Mouse (Mus musculus) skeletal muscle tissue, adult 2 months (tissue): ENCODE measurements at regions not wholly inside any gene's neighbourhood (a gene's known extent, or its start where the extent isn't known, plus 50 kb on each side); places are given as distances from the start of the nearest gene placed in this dataset.

Experiments
- DNase-seq: peaks from one replicate; pipeline ENCODE4 v3.0.0-alpha.2; 2012; ENCODE audit warnings: low read depth, low spot score

- no peak for DNase-seq
Measured at GRCm38 (mm10) chrX:42332906-42333305, 156.6 kb upstream of the Tex13c2 start.

GRCm38 (mm10) chrX:42333631-42334030 is 155.9 kb upstream of the Tex13c2 start:
- DNase-seq = no peak

- no peak for DNase-seq
Measured at GRCm38 (mm10) chrX:42334794-42335193, 154.7 kb upstream of the Tex13c2 start.

- no peak for DNase-seq
Measured at GRCm38 (mm10) chrX:42336772-42337171, 152.7 kb upstream of the Tex13c2 start.

- DNase-seq = no peak
Measured at GRCm38 (mm10) chrX:42342362-42342761, 147.1 kb upstream of the Tex13c2 start.

- DNase-seq = no peak
Measured at GRCm38 (mm10) chrX:42342951-42343879, 146.3 kb upstream of the Tex13c2 start.

- no peak for DNase-seq
Measured at GRCm38 (mm10) chrX:42352610-42353254, 136.8 kb upstream of the Tex13c2 start.

- DNase-seq = no peak
Measured at GRCm38 (mm10) chrX:42359381-42360172, 129.9 kb upstream of the Tex13c2 start.

GRCm38 (mm10) chrX:42360173-42360931 is 129.1 kb upstream of the Tex13c2 start:
- peak; percentile 27 for DNase-seq

- no peak for DNase-seq
Measured at GRCm38 (mm10) chrX:42360973-42361372, 128.5 kb upstream of the Tex13c2 start.

- no peak for DNase-seq
Measured at GRCm38 (mm10) chrX:42361400-42362028, 128.0 kb upstream of the Tex13c2 start.

GRCm38 (mm10) chrX:42364137-42364536 is 125.4 kb upstream of the Tex13c2 start:
- no peak for DNase-seq

- peak; percentile 76 for DNase-seq
Measured at GRCm38 (mm10) chrX:42373794-42374398, 115.6 kb upstream of the Tex13c2 start.

- no peak for DNase-seq
Measured at GRCm38 (mm10) chrX:42393836-42394556, 95.5 kb upstream of the Tex13c2 start.

- DNase-seq = no peak
Measured at GRCm38 (mm10) chrX:42396441-42396840, 93.0 kb upstream of the Tex13c2 start.

GRCm38 (mm10) chrX:42398836-42399235 is 90.7 kb upstream of the Tex13c2 start:
- no peak for DNase-seq

GRCm38 (mm10) chrX:42399343-42399742 is 90.1 kb upstream of the Tex13c2 start:
- no peak for DNase-seq

GRCm38 (mm10) chrX:42401091-42401490 is 88.4 kb upstream of the Tex13c2 start:
- DNase-seq = no peak

GRCm38 (mm10) chrX:42401564-42402334 is 87.7 kb upstream of the Tex13c2 start:
- no peak for DNase-seq
